Mouse (Mus musculus) embryonic facial prominence, embryonic 13.5 days (tissue): ENCODE data around the gene Fbxo40. TPM values are rescaled to one million over a fixed set of nuclear protein-coding genes. Genes with fewer than 3 reads are reported as not detected.

Experiments used
- ATAC-seq: fragments of 200-750 bp; cut with Nextera tagmentation; 2 replicates; pipeline ENCODE4 v1.8.0; 2017; ENCODE audit warnings: low read depth; ENCODE audit not compliant: insufficient number of reproducible peaks, insufficient read depth, low FRiP score, low TSS enrichment
- H3K27ac ChIP-seq: fragments of 300-500 bp; sonication (generic); 2 replicates; pipeline ENCODE4 v1.5.1; 2015; ENCODE audit warnings: moderate library complexity, mild to moderate bottlenecking, inconsistent platforms
- H3K27me3 ChIP-seq: fragments of 300-500 bp; sonication (generic); 2 replicates; pipeline ENCODE4 v1.6.1; 2015; ENCODE audit warnings: mild to moderate bottlenecking, inconsistent platforms
- H3K36me3 ChIP-seq: fragments of 300-500 bp; sonication (generic); 2 replicates; pipeline ENCODE4 v1.6.1; 2015; ENCODE audit warnings: mild to moderate bottlenecking, inconsistent platforms
- H3K4me1 ChIP-seq: fragments of 300-500 bp; sonication (generic); 2 replicates; pipeline ENCODE4 v1.6.1; 2015; ENCODE audit warnings: inconsistent platforms
- H3K4me2 ChIP-seq: fragments of 300-500 bp; sonication (generic); 2 replicates; pipeline ENCODE4 v1.6.1; 2015; ENCODE audit warnings: moderate library complexity, mild to moderate bottlenecking, inconsistent platforms
- H3K4me3 ChIP-seq: fragments of 300-500 bp; sonication (generic); 2 replicates; pipeline ENCODE4 v1.5.1; 2015; ENCODE audit warnings: mild to moderate bottlenecking, inconsistent platforms
- H3K9ac ChIP-seq: fragments of 300-500 bp; sonication (generic); 2 replicates; pipeline ENCODE4 v1.6.1; 2015; ENCODE audit warnings: mild to moderate bottlenecking, inconsistent platforms
- H3K9me3 ChIP-seq: fragments of 300-500 bp; sonication (generic); 2 replicates; pipeline ENCODE4 v1.6.1; 2016; ENCODE audit warnings: inconsistent platforms
- WGBS: fragments of 180-500 bp; shearing (Covaris S2); methylation state at CpG from one replicate; pipeline ENCODE4 v1.1.7; 2015; ENCODE audit warnings: mixed read lengths; 5-methylcytosine and 5-hydroxymethylcytosine counted together
- polyA plus RNA-seq: library from polyadenylated mRNA; unstranded; fragments of >200 nt; fragmentation: Nextera tagmentation; extraction: Ambion mirVana; gene quantifications from 2 replicates; pipeline ENCODE4 v1.2.1, GENCODE M21; 2015

The Fbxo40 gene
- polyA plus RNA-seq, 1 experiment from 2014 or later = not detected

DNA sequence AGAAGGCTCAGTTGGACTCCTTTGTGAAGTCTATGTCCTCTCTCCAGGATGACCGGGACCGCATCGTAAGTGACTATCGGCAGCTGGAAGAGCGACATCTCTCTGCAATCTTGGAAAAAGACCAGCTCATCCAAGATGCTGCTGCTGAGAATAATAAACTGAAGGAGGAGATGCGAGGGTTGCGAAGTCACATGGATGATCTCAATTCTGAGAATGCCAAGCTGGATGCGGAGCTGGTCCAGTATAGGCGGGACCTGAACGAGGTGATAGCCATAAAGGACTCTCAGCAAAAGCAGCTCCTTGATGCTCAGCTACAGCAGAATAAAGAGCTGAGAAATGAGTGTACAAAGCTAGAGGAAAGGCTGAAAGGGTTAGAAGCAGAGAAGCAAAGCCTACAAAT lies 71.8 kb downstream of the Fbxo40 start:
- H3K4me3 ChIP-seq = no peak overlapping the region
- H3K4me2 ChIP-seq = no peak overlapping the region
- WGBS = 97% methylated on average over 10 of the region's 10 CpGs
- ATAC-seq = no peak
- no peak overlapping the region for H3K27ac ChIP-seq
- no peak overlapping the region for H3K9ac ChIP-seq
- H3K36me3 ChIP-seq = peaks cover 81% of the 10 kb centered on the region
- no peaks in the 10 kb centered on the region for H3K9me3 ChIP-seq
- H3K27me3 ChIP-seq = no peaks in the 10 kb centered on the region
- H3K4me1 ChIP-seq = no peaks in the 10 kb centered on the region

DNA sequence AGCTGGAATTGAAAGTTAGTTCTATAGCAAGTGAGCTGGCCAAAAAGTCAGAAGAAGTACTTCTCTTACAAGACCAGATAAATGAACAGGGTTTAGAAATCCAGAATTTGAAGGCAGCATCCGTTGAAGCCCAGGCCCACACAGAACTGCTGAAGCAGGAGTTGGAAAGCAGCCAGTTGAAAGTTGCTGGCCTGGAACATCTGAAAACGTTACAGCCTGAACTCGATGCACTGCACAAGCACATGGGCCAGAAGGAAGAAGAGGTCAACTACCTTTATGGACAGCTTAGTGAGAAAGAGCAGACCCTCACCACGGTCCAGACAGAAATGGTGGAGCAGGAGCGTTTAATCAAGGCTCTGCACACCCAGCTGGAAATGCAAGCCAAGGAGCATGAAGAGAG lies 76.1 kb downstream of the Fbxo40 start:
- Histone ChIP-seq H3K9me3 (no peaks in the 10 kb centered on the region), H3K9ac (no peak overlapping the region), H3K27me3 (no peaks in the 10 kb centered on the region), H3K4me2 (no peak overlapping the region), H3K36me3 (peaks cover 89% of the 10 kb centered on the region), H3K4me1 (no peaks in the 10 kb centered on the region), H3K4me3 (no peak overlapping the region), H3K27ac (no peak overlapping the region)
- WGBS = 83% methylated on average over 5 of the region's 5 CpGs
- no peak for ATAC-seq

Other genes with a start within 250 kb of the Fbxo40 start
- 5.2 and 9.6 TPM in 2 replicates for gene Slc15a2, start 205.5 kb downstream of the Fbxo40 start, polyA plus RNA-seq
- 53.1 and 53.7 TPM in 2 replicates for gene Iqcb1, start 162.1 kb downstream of the Fbxo40 start, polyA plus RNA-seq
- gene Eaf2, start 115.5 kb downstream of the Fbxo40 start, polyA plus RNA-seq = 2.3 and 2.8 TPM in 2 replicates
- 119 and 126 TPM in 2 replicates for gene Golgb1, start 115.3 kb downstream of the Fbxo40 start, polyA plus RNA-seq
- gene Hcls1, start 55.5 kb downstream of the Fbxo40 start, polyA plus RNA-seq = 4.6 and 5.7 TPM in 2 replicates
- 9.1 and 9.4 TPM in 2 replicates for gene Polq, start 21.3 kb upstream of the Fbxo40 start, polyA plus RNA-seq